Mouse (Mus musculus) kidney, postnatal 0 days (tissue): ENCODE results near the gene Endou. TPM values are rescaled to one million over a fixed set of nuclear protein-coding genes. Genes with fewer than 3 reads are reported as not detected.
A peak's percentile ranks its signal among the peaks of the same experiment; 100 is the strongest.

ENCODE experiments used
- ATAC-seq: fragments of 200-750 bp; cut with Nextera tagmentation; replicated peaks from 2 replicates; pipeline ENCODE4 v1.8.0; 2017; ENCODE audit warnings: low read depth, moderate number of reproducible peaks, moderate TSS enrichment, moderate library complexity; ENCODE audit not compliant: low FRiP score
- DNase-seq: peaks from one replicate; pipeline ENCODE4 v3.0.0-alpha.2; 2016; ENCODE audit warnings: low spot score
- H3K27ac ChIP-seq: fragments of 300-500 bp; sonication (generic); 2 replicates; pipeline ENCODE4 v1.5.1; 2014; ENCODE audit warnings: mild to moderate bottlenecking
- H3K27me3 ChIP-seq: fragments of 300-500 bp; sonication (generic); 2 replicates; pipeline ENCODE4 v1.6.1; 2014; ENCODE audit warnings: low read length, mixed read lengths; ENCODE audit not compliant: insufficient read depth
- H3K36me3 ChIP-seq: fragments of 300-500 bp; sonication (generic); 2 replicates; pipeline ENCODE4 v1.6.1; 2014; ENCODE audit warnings: low read length, mixed read lengths; ENCODE audit not compliant: insufficient read depth
- H3K4me1 ChIP-seq: fragments of 300-500 bp; sonication (generic); replicated peaks from 2 replicates; pipeline ENCODE4 v1.6.1; 2014; ENCODE audit warnings: antibody characterized with exemption, low read length, mixed read lengths; ENCODE audit not compliant: insufficient read depth
- H3K4me2 ChIP-seq: fragments of 300-500 bp; sonication (generic); 2 replicates; pipeline ENCODE4 v1.6.1; 2014; ENCODE audit warnings: mild to moderate bottlenecking, low read length, moderate library complexity, mixed read lengths
- H3K4me3 ChIP-seq: fragments of 300-500 bp; sonication (generic); replicated peaks from 2 replicates; pipeline ENCODE4 v1.5.1; 2014; ENCODE audit warnings: low read depth, low read length
- H3K9ac ChIP-seq: fragments of 300-500 bp; sonication (generic); 2 replicates; pipeline ENCODE4 v1.6.1; 2014; ENCODE audit warnings: low read depth, low read length
- H3K9me3 ChIP-seq: fragments of 300-500 bp; sonication (generic); replicated peaks from 2 replicates; pipeline ENCODE4 v1.6.1; 2016; ENCODE audit warnings: low read length, inconsistent platforms, mixed read lengths
- CTCF ChIP-seq: IDR thresholded peaks from 2 replicates; pipeline ENCODE4 v1.5.1; 2016; ENCODE audit warnings: antibody characterized with exemption, low read depth, mild to moderate bottlenecking, moderate library complexity
- WGBS: fragments of 180-500 bp; shearing (Covaris S2); extraction: QIAGEN DNeasy Blood & Tissue Kit; methylation state at CpG from one replicate; pipeline ENCODE4 v1.1.7; 2014; 5-methylcytosine and 5-hydroxymethylcytosine counted together
- polyA plus RNA-seq: library from polyadenylated mRNA; unstranded; fragments of >200 nt; fragmentation: Nextera tagmentation; extraction: Ambion mirVana; gene quantifications from 2 replicates; pipeline ENCODE4 v1.2.1, GENCODE M21; 2015

Endou gene
- polyA plus RNA-seq, 1 experiment from 2014 or later: 2.2 TPM

GRCm38 (mm10) chr15:97745331-97745730 is 14.2 kb upstream of the Endou start:
- TF ChIP-seq CTCF: no peak
- 56% methylated on average over 10 of the region's 10 CpGs for WGBS
- H3K4me2 ChIP-seq: no peak overlapping the region
- H3K27ac ChIP-seq: no peak overlapping the region
- no peak overlapping the region for H3K4me3 ChIP-seq
- no peaks in the 10 kb centered on the region for H3K27me3 ChIP-seq
- no peaks in the 10 kb centered on the region for H3K4me1 ChIP-seq
- ATAC-seq: no peak
- no peak overlapping the region for H3K9ac ChIP-seq
- no peaks in the 10 kb centered on the region for H3K9me3 ChIP-seq
- H3K36me3 ChIP-seq: peaks cover 28% of the 10 kb centered on the region
- no peak for DNase-seq

GRCm38 (mm10) chr15:97744930-97745329 is 13.8 kb upstream of the Endou start:
- Histone ChIP-seq H3K9ac (no peak overlapping the region), H3K36me3 (peaks cover 28% of the 10 kb centered on the region), H3K27ac (no peak overlapping the region), H3K4me1 (no peaks in the 10 kb centered on the region), H3K9me3 (no peaks in the 10 kb centered on the region), H3K4me2 (no peak overlapping the region), H3K4me3 (no peak overlapping the region), H3K27me3 (no peaks in the 10 kb centered on the region)
- TF ChIP-seq CTCF: no peak
- WGBS: 75% methylated on average over 10 of the region's 10 CpGs
- no peak for DNase-seq
- no peak for ATAC-seq

GRCm38 (mm10) chr15:97743961-97744525 is 12.9 kb upstream of the Endou start:
- ATAC-seq (peak; percentile 23; the same call in 1 of the 2 replicates), DNase-seq (no peak)
- no peaks in the 10 kb centered on the region for H3K27me3 ChIP-seq
- 58% methylated on average over 12 of the region's 12 CpGs for WGBS
- no peaks in the 10 kb centered on the region for H3K4me1 ChIP-seq
- no peak overlapping the region for H3K4me3 ChIP-seq
- H3K9me3 ChIP-seq: no peaks in the 10 kb centered on the region
- no peak overlapping the region for H3K4me2 ChIP-seq
- no peak overlapping the region for H3K27ac ChIP-seq
- no peak overlapping the region for H3K9ac ChIP-seq
- H3K36me3 ChIP-seq: peaks cover 27% of the 10 kb centered on the region
- TF ChIP-seq CTCF: no peak

- peaks cover 19% of the 10 kb centered on the region for H3K36me3 ChIP-seq
- no peak overlapping the region for H3K9ac ChIP-seq
- DNase-seq (no peak), ATAC-seq (no peak)
- no peak for TF ChIP-seq CTCF
- H3K4me2 ChIP-seq: no peak overlapping the region
- no peaks in the 10 kb centered on the region for H3K27me3 ChIP-seq
- H3K4me3 ChIP-seq: no peak overlapping the region
- no peaks in the 10 kb centered on the region for H3K4me1 ChIP-seq
- no peaks in the 10 kb centered on the region for H3K9me3 ChIP-seq
- no peak overlapping the region for H3K27ac ChIP-seq
- WGBS: 75% methylated on average over 5 of the region's 5 CpGs
These were observed 12.1 kb upstream of the Endou start for GRCm38 (mm10) chr15:97743210-97743609.

- DNase-seq (no peak), ATAC-seq (no peak)
- H3K4me2 ChIP-seq: no peak overlapping the region
- no peaks in the 10 kb centered on the region for H3K9me3 ChIP-seq
- H3K9ac ChIP-seq: no peak overlapping the region
- peaks cover 15% of the 10 kb centered on the region; the same call in 1 of the 2 replicates for H3K36me3 ChIP-seq
- no peaks in the 10 kb centered on the region for H3K4me1 ChIP-seq
- 51% methylated on average over 4 of the region's 4 CpGs for WGBS
- H3K27me3 ChIP-seq: no peaks in the 10 kb centered on the region
- no peak overlapping the region for H3K4me3 ChIP-seq
- TF ChIP-seq CTCF: no peak
- H3K27ac ChIP-seq: no peak overlapping the region
These were observed 11.5 kb upstream of the Endou start for GRCm38 (mm10) chr15:97742600-97742999.

- no peak for DNase-seq
- Histone ChIP-seq H3K27ac (no peak overlapping the region), H3K4me2 (no peak overlapping the region), H3K27me3 (no peaks in the 10 kb centered on the region), H3K4me3 (no peak overlapping the region), H3K9me3 (no peaks in the 10 kb centered on the region; the same call in 1 of the 2 replicates), H3K4me1 (no peaks in the 10 kb centered on the region), H3K36me3 (peaks cover 14% of the 10 kb centered on the region; the same call in 1 of the 2 replicates), H3K9ac (no peak overlapping the region)
- ATAC-seq: no peak
- WGBS: 46% methylated on average over 7 of the region's 7 CpGs
- TF ChIP-seq CTCF: no peak
These were observed 10.9 kb upstream of the Endou start for GRCm38 (mm10) chr15:97742074-97742473.

- 64% methylated on average over 12 of the region's 12 CpGs for WGBS
- peaks cover 10% of the 10 kb centered on the region; the same call in 1 of the 2 replicates for H3K36me3 ChIP-seq
- no peaks in the 10 kb centered on the region for H3K27me3 ChIP-seq
- no peak overlapping the region for H3K9ac ChIP-seq
- no peak for TF ChIP-seq CTCF
- no peak overlapping the region for H3K27ac ChIP-seq
- H3K4me2 ChIP-seq: no peak overlapping the region
- H3K9me3 ChIP-seq: no peaks in the 10 kb centered on the region; the same call in 1 of the 2 replicates
- no peak overlapping the region for H3K4me3 ChIP-seq
- H3K4me1 ChIP-seq: no peaks in the 10 kb centered on the region
- no peak for ATAC-seq
- DNase-seq: no peak
These were observed 10.5 kb upstream of the Endou start for GRCm38 (mm10) chr15:97741662-97742061.
